Mouse (Mus musculus): ENCODE measurements at regions not wholly inside any gene's neighbourhood (a gene's known extent, or its start where the extent isn't known, plus 50 kb on each side); places are given as distances from the start of the nearest gene placed in this dataset.

DNA sequence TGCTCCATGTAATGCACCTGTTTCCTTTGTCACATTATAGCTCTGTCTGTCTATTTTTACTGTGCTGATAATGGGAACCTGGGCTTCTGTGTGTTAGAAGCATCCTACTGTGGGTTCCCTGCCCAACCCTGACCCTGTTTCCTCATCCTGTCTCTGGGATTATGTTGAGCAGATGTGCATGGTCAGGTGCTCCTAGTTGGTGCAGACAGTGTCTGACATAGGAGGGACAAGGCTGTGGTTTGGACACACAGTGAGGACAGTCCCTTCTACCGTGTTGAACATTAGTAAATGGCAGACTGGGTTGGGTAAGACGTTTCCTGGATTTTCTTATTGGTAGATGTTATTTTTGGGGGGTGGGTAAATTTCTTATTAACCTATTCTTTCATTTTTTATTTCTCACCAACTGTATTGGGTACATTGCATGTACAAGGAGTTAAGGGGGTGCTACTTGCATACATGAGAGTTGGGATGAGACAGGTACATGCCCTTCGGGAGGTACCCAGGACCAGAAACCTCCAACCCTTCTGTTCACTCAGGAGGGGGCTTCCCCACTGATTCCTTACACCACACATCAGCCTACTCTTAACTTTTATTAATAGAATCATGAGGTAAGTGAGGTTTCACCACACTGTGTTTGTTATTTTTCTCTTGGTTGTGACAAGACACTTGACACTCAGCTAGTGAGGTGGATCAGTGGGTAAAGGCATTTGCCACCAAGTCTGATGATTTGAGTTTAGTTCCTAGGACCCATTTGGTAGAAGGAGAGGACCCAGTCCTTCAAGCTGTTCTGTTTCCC lies 97.1 kb downstream of the Tpra1 start:
- no peak for TF ChIP-seq CTCF (IDR thresholded peaks at IDR 0.05; ENCODE audit: extremely low read depth, insufficient read depth, low read length)
- TF ChIP-seq POLR2A (IDR thresholded peaks at IDR 0.05; ENCODE audit: extremely low read depth, insufficient read depth, low read length), result no peak

All from cortical plate, adult 2 months (tissue).